Mouse (Mus musculus) frontal cortex, adult (tissue): ENCODE data around the gene Mtcl1.

ENCODE experiments used
- ATAC-seq: cut with Nextera tagmentation; 2 replicates; pipeline ENCODE4 v1.9.2; 2017; ENCODE audit warnings: mild to moderate bottlenecking, moderate library complexity, mixed read lengths; ENCODE audit not compliant: low TSS enrichment

Mtcl1 gene

GRCm38 (mm10) chr17:66326204-66326545, 123.4 kb downstream of the Mtcl1 start:
- peak; percentile 39; the same call in 1 of the 2 replicates for ATAC-seq

GRCm38 (mm10) chr17:66325440-66326203, 123.9 kb downstream of the Mtcl1 start:
- peak; percentile 87 for ATAC-seq

- ATAC-seq: no peak
These were observed 124.7 kb downstream of the Mtcl1 start for GRCm38 (mm10) chr17:66324836-66325235.

GRCm38 (mm10) chr17:66322646-66323255, 126.8 kb downstream of the Mtcl1 start:
- ATAC-seq: no peak

- ATAC-seq: no peak
These were observed 127.6 kb downstream of the Mtcl1 start for GRCm38 (mm10) chr17:66321933-66322332.

- ATAC-seq: no peak
These were observed 128.7 kb downstream of the Mtcl1 start for GRCm38 (mm10) chr17:66320716-66321372.

GRCm38 (mm10) chr17:66318031-66318430, 131.5 kb downstream of the Mtcl1 start:
- no peak for ATAC-seq

- ATAC-seq: no peak
These were observed 132.0 kb downstream of the Mtcl1 start for GRCm38 (mm10) chr17:66317576-66317975.

GRCm38 (mm10) chr17:66317156-66317555, 132.4 kb downstream of the Mtcl1 start:
- no peak for ATAC-seq

- peak; percentile 45; the same call in 1 of the 2 replicates for ATAC-seq
These were observed 134.1 kb downstream of the Mtcl1 start for GRCm38 (mm10) chr17:66315451-66315850.

- peak; percentile 91 for ATAC-seq
These were observed 134.8 kb downstream of the Mtcl1 start for GRCm38 (mm10) chr17:66314566-66315285.

GRCm38 (mm10) chr17:66301906-66302305, 147.6 kb downstream of the Mtcl1 start:
- ATAC-seq: no peak

- no peak for ATAC-seq
These were observed 148.3 kb downstream of the Mtcl1 start for GRCm38 (mm10) chr17:66301267-66301666.

- no peak for ATAC-seq
These were observed 151.8 kb downstream of the Mtcl1 start for GRCm38 (mm10) chr17:66297721-66298120.

GRCm38 (mm10) chr17:66293581-66293980, 156.0 kb downstream of the Mtcl1 start:
- no peak for ATAC-seq

- peak; percentile 57; the same call in 1 of the 2 replicates for ATAC-seq
These were observed 159.7 kb downstream of the Mtcl1 start for GRCm38 (mm10) chr17:66289894-66290293.
